Mouse (Mus musculus) heart, postnatal 0 days (tissue): ENCODE results near the gene Ryr3. TPM values are rescaled to one million over a fixed set of nuclear protein-coding genes. Genes with fewer than 3 reads are reported as not detected.
"Not testable (repeated sequence)": the region's sequence is repeated elsewhere in the genome, so short reads cannot be mapped to it uniquely, and the experiment has no call there.

Experiments
- ATAC-seq: fragments of 200-750 bp; cut with Nextera tagmentation; 2 replicates; pipeline ENCODE4 v1.8.0; 2017; ENCODE audit warnings: low read depth, moderate number of reproducible peaks, moderate library complexity; ENCODE audit not compliant: insufficient read depth
- DNase-seq: peaks from one replicate; pipeline ENCODE4 v3.0.0-alpha.2; 2016; ENCODE audit warnings: low spot score
- H3K27ac ChIP-seq: fragments of 300-500 bp; sonication (generic); 2 replicates; pipeline ENCODE4 v1.5.1; 2014; ENCODE audit warnings: low read depth, mild to moderate bottlenecking
- H3K27me3 ChIP-seq: fragments of 300-500 bp; sonication (generic); 2 replicates; pipeline ENCODE4 v1.6.1; 2014; ENCODE audit warnings: low read length, mixed read lengths; ENCODE audit not compliant: control insufficient read depth, insufficient read depth
- H3K36me3 ChIP-seq: fragments of 300-500 bp; sonication (generic); replicated peaks from 2 replicates; pipeline ENCODE4 v1.6.1; 2014; ENCODE audit warnings: low read length, mixed read lengths; ENCODE audit not compliant: control insufficient read depth, insufficient read depth
- H3K4me1 ChIP-seq: fragments of 300-500 bp; sonication (generic); 2 replicates; pipeline ENCODE4 v1.6.1; 2014; ENCODE audit warnings: antibody characterized with exemption; ENCODE audit not compliant: control insufficient read depth, insufficient read depth
- H3K4me2 ChIP-seq: fragments of 300-500 bp; sonication (generic); 2 replicates; pipeline ENCODE4 v1.6.1; 2014; ENCODE audit warnings: low read depth, mild to moderate bottlenecking, low read length, moderate library complexity
- H3K4me3 ChIP-seq: fragments of 300-500 bp; sonication (generic); 2 replicates; pipeline ENCODE4 v1.5.1; 2014; ENCODE audit warnings: low read depth, low read length
- H3K9ac ChIP-seq: fragments of 300-500 bp; sonication (generic); replicated peaks from 2 replicates; pipeline ENCODE4 v1.6.1; 2014; ENCODE audit warnings: low read depth, low read length, mixed read lengths
- H3K9me3 ChIP-seq: fragments of 300-500 bp; sonication (generic); replicated peaks from 2 replicates; pipeline ENCODE4 v1.6.1; 2016; ENCODE audit warnings: low read length; ENCODE audit not compliant: control insufficient read depth
- CTCF ChIP-seq: IDR thresholded peaks from 2 replicates; pipeline ENCODE4 v1.5.1; 2016; ENCODE audit warnings: antibody characterized with exemption, control low read depth, low read depth
- EP300 ChIP-seq: IDR thresholded peaks from 2 replicates; pipeline ENCODE4 v1.6.1; 2016; ENCODE audit warnings: antibody characterized with exemption, low read depth
- WGBS: fragments of 180-500 bp; shearing (Covaris S2); extraction: QIAGEN DNeasy Blood & Tissue Kit; methylation state at CpG from one replicate; pipeline ENCODE4 v1.1.7; 2014; 5-methylcytosine and 5-hydroxymethylcytosine counted together
- polyA plus RNA-seq: library from polyadenylated mRNA; unstranded; fragments of >200 nt; fragmentation: Nextera tagmentation; extraction: Ambion mirVana; gene quantifications from 2 replicates; pipeline ENCODE4 v1.2.1, GENCODE M21; 2015
- total RNA-seq: library from RNA; depleted of rRNA; stranded (reverse); fragments of >200 nt; gene quantifications from 2 replicates; pipeline ENCODE4 v1.2.3, GENCODE M21; 2014; ENCODE audit warnings: low replicate concordance

The Ryr3 gene
- total and polyA plus RNA-seq, 2 experiments from 2014 or later = 4.1 to 14.4 TPM

DNA sequence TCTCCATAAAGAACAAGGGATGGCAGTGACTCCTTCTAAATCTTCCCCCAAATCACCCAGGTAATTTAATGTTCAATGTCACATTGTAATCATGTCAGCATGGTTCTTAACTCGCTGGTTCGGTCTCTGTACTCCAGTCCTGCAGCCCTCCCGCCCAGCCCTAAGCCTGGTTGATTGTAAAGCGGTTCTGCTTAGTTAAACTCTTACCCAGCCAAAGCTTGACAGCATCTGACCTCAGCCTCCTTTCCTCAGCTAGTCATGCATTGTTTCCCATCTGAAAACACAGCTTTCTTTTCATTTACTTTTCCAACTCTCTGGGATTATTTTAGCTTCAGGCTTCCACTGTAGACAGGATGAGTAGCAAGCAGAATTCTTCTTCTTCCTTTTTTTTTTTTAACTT, 121.7 kb downstream of the Ryr3 start:
- ATAC-seq (no peak), DNase-seq (no peak)
- Histone ChIP-seq H3K4me3 (no peak overlapping the region), H3K4me1 (no peaks in the 10 kb centered on the region), H3K9me3 (no peaks in the 10 kb centered on the region), H3K27me3 (no peaks in the 10 kb centered on the region), H3K36me3 (no peaks in the 10 kb centered on the region), H3K4me2 (no peak overlapping the region), H3K9ac (no peak overlapping the region), H3K27ac (no peak overlapping the region)
- TF ChIP-seq CTCF = no peak
- no peak for TF ChIP-seq EP300
- WGBS = 77% methylated on average over 4 of the region's 4 CpGs

DNA sequence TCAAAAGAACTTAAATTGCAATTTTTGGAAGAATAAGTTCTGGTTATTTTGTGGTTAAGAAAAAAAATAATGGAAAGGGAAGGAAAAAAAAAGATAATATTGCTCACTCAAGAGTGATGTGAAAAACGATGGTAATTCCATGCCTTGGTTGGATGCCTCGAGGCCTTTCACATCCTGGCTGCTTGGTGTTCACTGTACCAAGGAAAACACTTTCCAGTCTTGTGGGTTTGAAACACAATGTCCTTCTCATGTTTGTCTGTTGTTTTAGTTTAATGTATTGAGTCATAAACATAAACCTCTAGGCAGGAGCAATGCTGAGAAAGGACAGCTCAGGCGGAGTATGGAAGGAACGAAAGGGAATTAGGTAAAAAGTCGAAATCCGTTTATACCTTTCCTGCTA, 122.8 kb downstream of the Ryr3 start:
- H3K4me1 ChIP-seq = no peaks in the 10 kb centered on the region
- H3K36me3 ChIP-seq = no peaks in the 10 kb centered on the region
- no peak overlapping the region for H3K27ac ChIP-seq
- no peak for DNase-seq
- no peaks in the 10 kb centered on the region for H3K9me3 ChIP-seq
- H3K4me3 ChIP-seq = no peak overlapping the region
- 87% methylated on average over 6 of the region's 6 CpGs for WGBS
- ATAC-seq = no peak
- no peaks in the 10 kb centered on the region for H3K27me3 ChIP-seq
- H3K9ac ChIP-seq = no peak overlapping the region
- TF ChIP-seq EP300 (no peak), CTCF (no peak)
- no peak overlapping the region for H3K4me2 ChIP-seq

DNA sequence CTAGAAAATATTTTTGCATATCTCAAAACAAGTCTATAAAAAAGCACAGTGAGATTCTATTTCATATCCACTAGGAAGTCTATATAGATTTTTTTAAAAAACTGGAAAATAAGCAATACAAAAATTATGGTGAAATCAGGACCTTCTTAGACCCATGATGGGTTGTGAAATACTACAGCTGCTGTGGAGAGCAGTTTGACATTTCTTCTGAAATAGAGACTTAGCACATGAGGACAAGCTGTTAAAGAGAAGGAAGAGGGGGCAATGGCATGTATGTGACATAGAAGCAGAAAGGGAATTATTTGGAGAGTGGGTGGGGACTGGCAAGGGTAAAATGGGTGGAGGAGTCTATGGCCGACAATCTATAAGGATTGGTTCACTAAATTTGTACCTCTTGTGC, 124.1 kb downstream of the Ryr3 start:
- WGBS = 65% methylated on average over 1 of the region's 1 CpGs
- Histone ChIP-seq H3K4me1 (no peaks in the 10 kb centered on the region), H3K9me3 (no peaks in the 10 kb centered on the region), H3K27me3 (no peaks in the 10 kb centered on the region), H3K4me3 (no peak overlapping the region), H3K4me2 (no peak overlapping the region), H3K36me3 (no peaks in the 10 kb centered on the region), H3K9ac (no peak overlapping the region), H3K27ac (no peak overlapping the region)
- DNase-seq (no peak), ATAC-seq (no peak)
- TF ChIP-seq CTCF (no peak), EP300 (no peak)

DNA sequence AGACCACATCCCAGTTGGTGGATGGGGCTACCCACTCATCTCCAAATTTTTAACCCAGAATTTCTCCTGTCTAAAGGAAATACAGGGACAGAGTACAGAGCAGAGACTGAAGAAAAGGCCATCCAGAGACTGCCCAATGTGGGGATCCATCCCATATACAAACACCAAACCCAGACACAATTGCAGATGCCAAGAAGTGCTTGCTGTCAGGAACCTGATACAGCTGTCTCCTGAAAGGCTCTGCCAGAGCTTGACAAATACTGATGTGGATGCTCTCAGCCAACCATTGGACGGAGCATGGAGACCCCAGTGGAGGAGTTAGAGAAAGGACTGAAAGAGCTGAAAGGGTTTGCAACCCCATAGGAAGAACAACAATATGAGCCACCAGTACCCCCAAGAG, 125.6 kb downstream of the Ryr3 start:
- DNase-seq, H3K4me2 ChIP-seq, ATAC-seq, H3K4me3 ChIP-seq, H3K4me1 ChIP-seq, H3K36me3 ChIP-seq, H3K27ac ChIP-seq, H3K27me3 ChIP-seq, H3K9ac ChIP-seq, H3K9me3 ChIP-seq: not testable (repeated sequence)
- 57% methylated on average over 1 of the region's 1 CpGs for WGBS

DNA sequence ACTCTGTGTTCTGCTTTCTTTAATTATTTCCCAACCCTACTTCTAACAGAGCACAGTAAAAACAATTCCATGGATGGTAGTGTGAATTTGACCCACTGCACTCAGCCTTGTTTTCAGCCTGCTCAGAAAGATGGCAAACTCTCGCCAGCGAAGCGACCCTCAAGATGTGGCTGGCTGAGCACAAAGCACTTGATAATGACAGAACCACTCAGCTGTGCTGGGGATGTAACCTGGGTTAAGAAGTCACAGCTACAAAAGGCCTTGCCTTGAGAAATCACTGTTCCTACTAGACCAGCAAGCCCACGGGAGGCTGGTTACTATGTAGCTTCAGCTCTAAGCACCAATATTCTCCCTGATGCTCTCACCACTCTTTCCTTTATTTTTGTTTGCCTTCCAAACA, 140.5 kb downstream of the Ryr3 start:
- 91% methylated on average over 4 of the region's 4 CpGs for WGBS
- DNase-seq (no peak), ATAC-seq (no peak)
- Histone ChIP-seq H3K4me1 (no peaks in the 10 kb centered on the region), H3K9me3 (no peaks in the 10 kb centered on the region), H3K4me2 (no peak overlapping the region), H3K4me3 (no peak overlapping the region), H3K9ac (no peak overlapping the region), H3K36me3 (no peaks in the 10 kb centered on the region), H3K27ac (no peak overlapping the region), H3K27me3 (no peaks in the 10 kb centered on the region)
- no peak for TF ChIP-seq CTCF
- no peak for TF ChIP-seq EP300

GRCm38 (mm10) chr2:113059367-113059766, 157.5 kb downstream of the Ryr3 start:
- no peaks in the 10 kb centered on the region for H3K9me3 ChIP-seq
- ATAC-seq = no peak
- no peak overlapping the region for H3K4me2 ChIP-seq
- no peak for DNase-seq
- no peak overlapping the region for H3K9ac ChIP-seq
- 73% methylated on average over 5 of the region's 5 CpGs for WGBS
- no peak overlapping the region for H3K4me3 ChIP-seq
- no peaks in the 10 kb centered on the region for H3K36me3 ChIP-seq
- no peaks in the 10 kb centered on the region for H3K4me1 ChIP-seq
- TF ChIP-seq EP300 = no peak
- TF ChIP-seq CTCF = no peak
- no peaks in the 10 kb centered on the region for H3K27me3 ChIP-seq
- no peak overlapping the region for H3K27ac ChIP-seq
